Mouse (Mus musculus) gastrocnemius, postnatal 25 days (tissue): ENCODE measurements around the gene Aldh3b2. TPM values are rescaled to one million over a fixed set of nuclear protein-coding genes. Genes with fewer than 3 reads are reported as not detected.
"Not testable (repeated sequence)": the region's sequence is repeated elsewhere in the genome, so short reads cannot be mapped to it uniquely, and the experiment has no call there.

Experiments used
- DNase-seq: peaks from one replicate; pipeline ENCODE4 v3.0.0; 2022
- total RNA-seq, 2 experiments: library from RNA; stranded (reverse); gene quantifications; 1 replicate in 1 of 2; 2 replicates in 1 of 2; pipeline ENCODE4 v1.2.3; 2021

The Aldh3b2 gene
- total RNA-seq, 2 experiments from 2014 or later, result 1.0 TPM; not detected in 1

DNA sequence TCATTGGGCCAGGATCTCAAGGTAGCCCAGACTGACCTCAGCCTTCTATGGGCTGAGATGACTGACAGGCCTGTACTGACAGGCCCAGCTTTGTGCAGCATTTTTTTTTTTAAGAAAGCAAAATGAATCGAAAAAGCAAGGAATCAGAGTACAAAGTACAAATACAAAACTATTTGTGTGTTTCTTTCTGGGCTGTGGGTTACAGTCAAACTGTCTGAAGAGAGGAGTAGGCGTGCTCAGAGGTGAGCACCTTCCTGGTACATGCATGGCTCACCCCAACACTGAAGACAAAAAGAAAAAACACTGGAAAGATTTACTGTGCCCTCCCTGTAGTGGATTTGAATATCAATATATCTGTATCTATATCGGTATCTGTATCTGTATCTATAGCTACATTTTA lies 24.3 kb upstream of the Aldh3b2 start:
- DNase-seq, result no peak

DNA sequence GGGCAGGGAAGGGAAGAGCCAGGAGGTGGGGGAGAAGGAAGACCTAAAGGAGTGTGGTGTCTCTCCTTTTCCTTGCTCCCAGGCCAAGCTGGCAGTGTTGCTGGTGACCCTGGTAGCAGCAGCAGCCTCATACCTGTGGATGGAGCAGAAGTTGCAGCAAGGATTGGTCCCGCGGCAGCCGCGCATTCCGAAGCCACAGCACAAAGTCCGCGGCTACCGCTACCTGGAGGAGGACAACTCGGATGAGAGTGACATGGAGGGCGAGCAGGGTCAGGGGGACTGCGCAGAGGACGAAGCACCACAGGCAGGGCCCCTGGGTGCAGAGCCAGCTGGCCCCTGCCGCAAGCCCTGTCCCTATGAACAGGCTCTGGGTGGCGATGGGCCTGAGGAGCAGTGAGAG lies 23.6 kb upstream of the Aldh3b2 start:
- no peak for DNase-seq

DNA sequence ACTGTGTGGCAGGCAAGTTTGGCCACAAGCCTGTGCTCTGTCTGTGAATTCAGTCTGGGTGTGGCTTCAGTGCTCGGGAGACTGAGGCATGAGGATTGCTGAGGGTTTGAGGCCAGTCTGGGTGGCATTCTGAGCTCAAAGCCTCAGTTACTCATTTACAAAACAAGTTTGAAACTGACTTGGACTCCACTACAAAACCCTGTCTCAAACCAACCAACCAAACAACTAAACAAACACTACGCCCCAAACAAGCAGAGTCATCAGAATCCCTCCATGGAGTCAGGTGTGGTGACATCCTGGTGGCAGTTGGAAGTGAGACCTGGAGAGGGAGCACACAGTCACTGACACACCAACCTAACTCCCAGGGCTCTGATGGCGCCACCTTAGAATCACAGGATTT lies 21.8 kb upstream of the Aldh3b2 start:
- DNase-seq, result no peak

DNA sequence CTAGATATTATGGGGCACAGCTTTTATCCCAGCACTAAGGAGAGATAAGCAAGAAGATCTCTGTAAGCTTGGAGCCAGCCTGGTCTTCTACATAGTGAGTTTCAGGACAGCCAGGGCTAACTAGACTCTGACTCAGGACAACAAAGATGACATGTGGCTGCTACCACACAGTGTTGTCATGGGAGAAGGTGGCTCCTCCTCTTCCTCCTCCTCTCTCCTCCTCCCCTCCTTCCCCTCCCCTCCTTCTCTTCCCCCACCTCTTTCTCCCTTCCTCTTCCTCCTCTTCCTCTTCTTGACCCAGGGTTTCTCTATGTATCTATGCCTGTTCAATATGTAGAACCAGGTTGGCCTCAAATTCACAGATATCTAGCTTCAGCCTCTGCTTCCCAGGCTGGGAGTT lies 20.7 kb upstream of the Aldh3b2 start:
- no peak for DNase-seq

DNA sequence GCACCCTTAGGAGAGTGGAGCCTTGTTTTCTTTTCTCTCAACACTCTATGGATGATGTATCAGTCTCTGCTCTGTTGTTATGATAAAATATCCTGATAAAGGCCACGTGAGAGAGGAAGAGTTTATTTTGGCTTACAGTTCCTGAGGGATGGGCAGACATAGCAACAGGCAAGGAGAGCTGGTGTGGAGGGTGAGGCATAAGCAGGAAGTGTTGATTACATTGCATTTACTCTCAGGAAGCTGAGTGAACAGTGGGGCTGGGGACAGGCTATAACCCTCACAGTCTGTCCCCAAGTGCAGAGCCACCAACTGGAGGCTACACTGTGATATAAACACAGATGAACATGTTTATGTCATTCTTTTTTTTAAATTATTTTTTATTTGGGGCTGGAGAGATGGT lies 20.0 kb upstream of the Aldh3b2 start:
- DNase-seq, result no peak

DNA sequence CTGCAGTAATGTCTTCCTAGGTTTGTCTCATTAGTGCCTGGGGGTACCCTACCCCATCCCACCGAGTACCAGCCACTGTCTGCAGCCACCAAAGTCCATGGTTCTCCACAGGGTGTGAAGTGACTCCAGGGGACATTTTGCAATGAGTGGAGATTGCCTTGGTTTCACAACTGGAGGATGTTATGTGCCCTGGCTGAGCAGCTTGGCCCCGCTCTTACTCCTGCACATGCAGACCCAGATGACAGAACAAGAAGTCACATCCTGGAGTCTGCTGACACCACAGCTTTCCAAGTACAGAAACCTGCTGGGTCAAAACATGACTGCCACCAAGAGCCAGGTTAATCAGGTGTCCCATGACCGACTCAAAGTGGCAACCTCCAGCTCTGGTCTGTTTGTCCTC lies 17.1 kb upstream of the Aldh3b2 start:
- no peak for DNase-seq

DNA sequence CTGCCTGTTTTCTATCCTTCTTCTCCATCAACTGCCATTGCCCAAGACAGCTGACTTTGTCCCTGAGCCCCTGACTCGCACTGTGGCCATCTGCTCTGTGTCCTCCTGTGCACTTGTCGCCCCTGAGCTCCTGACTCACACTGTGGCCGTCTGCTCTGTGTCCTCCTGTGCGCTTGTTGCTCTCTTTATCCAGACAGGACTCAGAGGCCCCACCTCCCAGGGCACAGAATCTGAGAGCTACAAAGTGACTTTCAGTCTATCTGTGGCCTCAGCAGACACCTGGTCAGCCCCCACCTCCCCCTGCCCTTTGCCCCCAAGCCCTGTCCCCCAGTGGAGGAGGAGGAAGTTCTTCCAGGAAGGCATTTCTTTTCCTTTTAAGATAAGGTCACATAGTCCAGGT lies 16.3 kb upstream of the Aldh3b2 start:
- no peak for DNase-seq

DNA sequence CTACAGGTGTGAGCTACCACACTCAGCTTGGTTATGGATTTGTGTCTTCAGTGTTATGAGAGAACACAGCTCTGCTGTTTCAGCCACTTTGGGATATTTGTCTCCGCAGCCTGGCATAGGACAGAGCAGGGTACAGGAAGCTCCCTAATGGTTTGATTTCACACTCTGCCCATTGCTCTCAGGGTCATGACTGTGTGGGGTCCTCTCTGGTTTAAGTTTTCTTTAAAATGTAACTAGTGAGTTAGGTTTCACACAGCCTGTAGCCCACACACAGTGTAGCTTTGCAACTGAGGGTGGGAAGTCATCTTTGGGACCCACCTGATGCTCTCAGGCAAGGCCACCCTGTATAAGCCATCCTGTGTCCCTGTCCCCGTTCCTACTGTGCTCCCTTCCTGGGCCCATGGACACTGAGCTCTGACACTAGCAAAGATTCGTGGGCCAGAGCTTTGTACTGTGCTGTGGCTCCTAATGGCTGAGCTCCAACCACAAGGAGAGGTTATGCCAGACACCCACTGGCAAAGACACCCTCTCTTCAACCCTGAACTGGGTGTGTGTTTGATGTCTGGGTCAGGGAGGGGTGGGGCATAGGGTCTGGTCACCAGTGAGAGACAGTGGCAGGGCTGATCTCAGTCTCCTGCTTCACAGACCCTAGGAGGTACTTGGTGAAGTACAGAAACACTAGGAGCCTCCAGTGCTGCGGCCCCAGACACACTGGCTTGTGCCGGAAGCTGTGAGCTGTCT lies 14.7 kb upstream of the Aldh3b2 start:
- not testable (repeated sequence) for DNase-seq

DNA sequence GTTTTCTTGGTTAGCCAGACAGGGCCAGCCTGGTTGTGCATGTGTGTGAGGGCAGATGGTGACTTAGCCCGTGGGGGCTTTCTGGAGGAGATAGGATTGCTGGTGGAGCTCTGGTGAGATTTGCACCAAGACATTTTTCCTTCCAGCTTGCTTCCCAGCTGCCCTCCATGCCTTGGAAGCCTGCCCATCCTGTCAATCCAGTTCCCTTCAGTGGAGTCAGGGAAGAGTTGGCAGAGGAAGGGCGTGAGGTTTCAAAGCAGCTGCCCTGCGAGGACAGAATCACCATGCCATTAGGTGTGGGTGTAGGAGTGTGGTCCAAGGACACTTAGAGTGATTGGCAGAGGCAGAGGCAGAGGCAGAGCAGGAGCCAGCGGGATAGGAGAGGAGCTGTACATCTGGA lies 13.7 kb upstream of the Aldh3b2 start, which contains the start of gene Aldh3b3:
Aldh3b3 (plus strand) TSS at position 176 of the 400 bp plus-strand sequence.
- no peak for DNase-seq

DNA sequence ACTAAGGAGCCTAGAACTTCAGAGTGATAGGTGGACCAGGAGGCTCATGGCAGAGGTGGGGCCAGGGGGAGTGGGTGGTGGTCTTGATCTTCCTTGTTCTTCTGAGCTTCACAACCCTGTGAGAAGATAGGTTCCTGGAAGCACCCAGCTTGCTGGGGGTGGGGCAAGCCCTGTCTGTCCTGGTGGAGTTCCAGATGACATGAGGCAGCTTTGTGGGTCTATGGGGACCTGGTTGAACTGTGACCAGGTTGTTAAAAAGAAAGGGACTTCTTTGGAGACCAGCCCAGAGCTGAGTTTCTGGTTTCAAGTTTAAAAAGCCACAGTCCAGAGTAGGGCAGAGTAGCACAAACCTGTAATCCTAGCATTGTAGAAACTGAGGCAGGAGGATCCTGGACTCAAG lies 13.1 kb upstream of the Aldh3b2 start:
- no peak for DNase-seq

DNA sequence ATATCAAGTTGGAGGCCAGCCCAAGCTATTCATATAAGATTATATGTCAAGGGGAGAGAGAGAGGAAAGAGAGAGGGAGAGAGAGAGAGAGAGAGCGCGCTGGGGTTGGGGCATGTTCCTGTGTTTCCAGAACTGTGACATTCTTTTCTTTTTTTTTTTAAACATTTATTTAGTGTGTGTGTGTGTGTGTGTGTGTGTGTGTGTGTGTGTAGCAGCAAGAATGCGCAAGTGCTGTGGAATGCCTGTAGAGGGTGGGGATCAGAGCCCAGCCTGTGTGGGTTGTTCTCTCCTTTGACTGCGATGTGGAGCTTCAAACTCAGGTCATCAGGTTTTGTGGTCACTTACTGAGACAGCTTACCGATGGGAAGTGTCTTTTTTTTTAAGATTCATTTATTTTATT lies 11.9 kb upstream of the Aldh3b2 start:
- DNase-seq, result no peak

DNA sequence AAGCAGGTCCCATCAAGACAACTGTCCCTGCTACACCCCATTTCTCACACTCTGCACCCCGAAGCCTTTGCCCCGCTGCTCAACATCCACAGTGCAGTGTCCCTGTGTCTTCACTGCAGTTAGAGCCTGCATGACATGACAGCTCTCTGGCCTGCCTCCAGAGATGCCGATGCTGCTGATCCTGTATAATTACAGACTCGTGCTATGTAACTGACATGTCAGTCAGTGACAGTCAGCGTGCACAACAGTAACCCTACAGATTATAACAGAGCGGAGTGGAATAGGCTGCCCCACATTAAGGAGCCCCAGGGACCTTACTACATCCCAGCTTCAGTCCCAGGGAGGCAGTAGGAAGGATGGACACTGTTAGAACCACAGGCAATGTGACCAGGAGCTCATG lies 10.3 kb upstream of the Aldh3b2 start:
- DNase-seq, result not testable (repeated sequence)

DNA sequence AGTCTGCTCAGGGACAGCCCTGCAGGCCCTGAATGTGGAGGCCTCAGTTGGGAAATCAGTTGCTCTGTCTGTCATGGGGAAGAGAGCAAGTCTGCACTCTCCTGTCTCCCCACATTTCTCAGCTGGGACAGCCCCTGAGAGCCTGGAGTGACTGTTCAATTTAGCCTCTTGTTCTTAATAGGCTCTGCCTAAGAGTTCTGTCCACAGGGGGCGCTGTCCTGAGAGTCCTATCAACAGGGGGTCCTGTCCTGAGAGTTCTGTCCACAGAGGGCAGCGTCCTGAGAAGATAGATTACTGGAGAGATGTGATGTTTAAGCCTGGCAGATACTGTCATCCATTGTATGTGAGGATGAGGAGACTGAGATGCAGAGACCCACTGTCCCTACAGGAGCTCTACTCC lies 9.7 kb upstream of the Aldh3b2 start:
- DNase-seq, result no peak

DNA sequence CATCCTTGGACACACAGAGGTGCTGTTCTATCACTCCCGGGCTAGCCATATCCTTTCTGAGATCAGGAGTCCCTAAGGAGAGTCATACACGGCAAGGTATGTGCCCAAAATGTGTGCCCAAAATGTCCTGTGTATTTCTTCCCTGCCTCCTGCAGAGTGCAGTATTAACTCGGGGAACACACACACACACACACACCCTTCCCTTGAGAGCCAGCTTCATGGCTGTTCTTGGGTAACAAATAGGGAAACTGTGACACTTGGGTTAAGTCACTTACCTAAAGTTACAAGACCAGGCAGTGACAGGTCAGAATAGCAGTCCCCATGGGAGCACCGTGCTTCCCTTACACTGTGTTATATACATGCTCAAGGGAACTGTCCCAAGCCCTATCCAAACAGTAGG lies 8.1 kb upstream of the Aldh3b2 start:
- DNase-seq, result no peak

DNA sequence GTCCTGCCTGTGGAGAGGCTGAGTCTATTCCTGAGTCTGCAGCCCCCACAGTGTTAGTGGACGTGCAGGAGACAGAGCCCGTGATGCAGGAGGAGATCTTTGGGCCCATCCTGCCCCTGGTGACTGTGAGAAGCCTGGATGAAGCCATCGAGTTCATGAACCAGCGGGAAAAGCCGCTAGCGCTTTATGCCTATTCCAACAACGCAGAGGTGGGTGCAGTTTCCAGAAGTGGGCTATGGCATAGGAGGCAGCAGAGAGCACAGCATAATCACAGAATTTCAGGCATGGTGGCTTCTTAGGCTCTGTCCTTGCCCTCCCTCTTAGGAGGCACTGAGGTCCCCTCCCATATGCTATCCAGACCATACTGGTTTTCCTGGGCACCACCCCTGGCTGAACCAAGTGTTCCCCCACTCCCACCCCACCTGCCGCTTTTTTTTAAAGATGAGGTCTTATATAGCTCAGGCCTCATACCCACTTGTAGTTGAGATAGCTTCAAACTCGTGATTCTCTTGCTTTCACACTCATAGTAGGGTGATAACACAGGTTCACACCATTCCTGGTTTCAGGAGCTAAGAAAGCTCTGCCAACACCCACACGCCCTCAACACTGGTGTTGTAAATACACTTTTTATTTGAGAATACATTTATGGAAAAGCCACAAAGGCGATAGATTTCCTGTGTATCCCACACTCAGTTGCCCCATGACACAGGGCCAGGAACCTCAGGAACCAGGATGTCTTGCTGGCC lies 5.6 kb upstream of the Aldh3b2 start:
- DNase-seq, result no peak

DNA sequence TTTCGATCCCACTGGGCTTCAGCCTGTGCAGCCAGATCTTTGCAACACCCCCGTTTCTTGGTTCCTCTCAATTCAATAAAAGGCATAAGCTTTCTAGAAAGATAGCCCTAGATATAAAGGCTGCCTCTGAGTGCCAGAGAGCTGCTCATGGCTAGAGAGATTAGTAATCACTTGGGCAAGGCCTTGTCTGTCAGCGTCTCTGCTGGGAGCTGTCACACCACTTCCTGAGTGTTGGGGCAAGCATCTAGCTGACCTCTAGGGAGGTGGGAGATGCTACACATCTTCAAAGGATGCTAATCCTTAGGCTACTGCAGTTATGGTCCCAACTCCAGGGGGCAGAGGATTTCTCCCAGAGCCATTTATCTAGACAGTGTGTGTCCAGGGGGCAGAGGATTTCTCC lies 4.9 kb upstream of the Aldh3b2 start:
- no peak for DNase-seq

DNA sequence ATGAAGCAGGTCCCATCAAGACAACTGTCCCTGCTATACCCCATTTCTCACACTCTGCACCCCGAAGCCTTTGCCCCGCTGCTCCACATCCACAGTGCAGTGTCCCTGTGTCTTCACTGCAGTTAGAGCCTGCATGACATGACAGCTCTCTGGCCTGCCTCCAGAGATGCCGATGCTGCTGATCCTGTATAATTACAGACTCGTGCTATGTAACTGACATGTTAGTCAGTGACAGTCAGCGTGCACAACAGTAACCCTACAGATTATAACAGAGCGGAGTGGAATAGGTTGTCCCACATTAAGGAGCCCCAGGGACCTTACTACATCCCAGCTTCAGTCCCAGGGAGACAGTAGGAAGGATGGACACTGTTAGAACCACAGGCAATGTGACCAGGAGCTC lies 2.5 kb downstream of the Aldh3b2 start:
- not testable (repeated sequence) for DNase-seq

DNA sequence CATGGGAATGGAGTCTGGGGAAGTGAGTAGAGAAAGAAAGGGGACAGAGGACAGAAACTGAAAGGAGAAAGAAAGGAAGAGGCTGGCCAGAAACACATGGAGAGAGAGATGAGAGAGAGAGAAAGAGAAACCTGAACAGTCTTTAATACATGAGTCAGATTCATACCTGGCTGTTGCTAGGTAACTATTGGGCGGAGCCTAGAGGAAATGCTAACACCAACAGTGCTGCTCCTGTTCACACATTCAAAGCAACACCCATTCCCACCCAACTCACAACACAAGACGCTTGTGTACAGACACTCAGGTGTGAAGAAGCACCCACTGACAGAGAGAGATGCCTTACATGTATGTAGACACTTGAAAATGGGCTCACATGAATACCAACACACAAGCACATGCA lies 3.7 kb downstream of the Aldh3b2 start:
- no peak for DNase-seq

DNA sequence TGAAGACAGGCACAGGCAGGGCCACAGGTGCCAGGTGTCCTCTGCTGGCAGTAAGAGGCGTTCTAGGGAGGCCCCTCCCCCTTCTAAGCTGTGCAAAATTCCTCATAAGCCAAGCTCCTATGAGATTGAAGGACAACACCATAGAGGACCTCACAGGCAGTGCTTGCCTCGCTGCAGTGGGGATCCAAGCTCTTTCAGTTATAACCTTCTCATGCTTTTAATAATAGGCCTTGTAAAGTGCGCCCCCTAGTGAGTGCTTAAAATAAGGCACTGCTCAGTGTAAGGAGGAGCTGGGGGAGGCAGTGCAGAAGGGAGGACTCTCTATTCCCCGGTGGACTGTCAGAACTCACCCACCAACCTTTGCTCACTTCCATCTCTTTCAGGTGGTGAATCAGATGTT lies 8.2 kb downstream of the Aldh3b2 start:
- DNase-seq, result no peak

DNA sequence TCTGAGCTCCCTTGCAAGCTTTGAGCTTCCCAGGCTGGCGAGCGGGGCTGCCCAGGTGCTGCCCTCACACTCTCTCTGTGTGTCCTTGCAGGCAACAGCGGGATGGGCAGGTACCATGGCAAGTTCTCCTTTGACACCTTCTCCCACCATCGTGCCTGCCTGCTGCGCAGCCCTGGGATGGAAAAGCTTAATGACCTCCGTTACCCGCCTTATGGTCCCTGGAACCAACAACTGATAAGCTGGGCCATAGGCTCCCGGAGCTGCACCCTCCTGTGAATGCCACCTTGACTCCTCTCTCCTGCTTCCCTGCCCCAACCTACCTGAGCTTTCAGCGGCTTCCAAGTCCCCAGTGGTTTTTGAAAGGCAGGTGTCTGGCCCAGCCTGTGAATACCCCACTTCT lies 8.8 kb downstream of the Aldh3b2 start:
- DNase-seq, result no peak

DNA sequence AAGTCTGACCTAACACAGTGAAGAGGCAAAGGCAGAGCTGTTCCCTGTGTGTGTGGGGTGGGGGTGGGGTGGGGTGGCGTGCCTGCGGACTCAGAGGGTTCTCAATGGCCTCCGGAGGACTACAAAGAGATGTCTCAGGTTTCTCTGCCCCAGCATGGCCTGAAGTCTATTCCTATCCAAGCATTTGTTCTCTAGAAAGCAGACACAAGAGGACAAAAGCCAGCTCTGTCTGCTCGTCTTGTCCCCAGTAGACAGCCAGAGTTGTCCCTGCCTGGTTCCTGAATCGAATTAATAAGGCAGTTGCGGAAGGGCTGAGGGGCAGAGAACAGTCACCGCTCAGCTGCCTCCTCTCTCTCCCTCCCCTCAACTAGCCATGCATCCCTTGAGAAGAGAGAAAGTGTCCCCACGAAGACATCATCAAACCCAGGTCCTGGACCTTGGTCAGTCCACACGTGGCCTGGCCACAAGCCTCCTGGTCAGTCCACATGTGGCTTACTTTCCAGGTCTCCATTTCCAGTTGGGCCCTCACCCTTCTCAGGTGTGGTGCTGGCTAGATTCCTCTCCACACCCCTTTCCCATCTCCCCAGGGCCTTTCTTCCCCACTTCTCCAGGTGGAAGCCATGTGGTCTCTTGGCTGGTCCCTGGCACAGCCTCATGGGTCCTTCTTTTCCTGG lies 11.5 kb downstream of the Aldh3b2 start:
- no peak for DNase-seq

DNA sequence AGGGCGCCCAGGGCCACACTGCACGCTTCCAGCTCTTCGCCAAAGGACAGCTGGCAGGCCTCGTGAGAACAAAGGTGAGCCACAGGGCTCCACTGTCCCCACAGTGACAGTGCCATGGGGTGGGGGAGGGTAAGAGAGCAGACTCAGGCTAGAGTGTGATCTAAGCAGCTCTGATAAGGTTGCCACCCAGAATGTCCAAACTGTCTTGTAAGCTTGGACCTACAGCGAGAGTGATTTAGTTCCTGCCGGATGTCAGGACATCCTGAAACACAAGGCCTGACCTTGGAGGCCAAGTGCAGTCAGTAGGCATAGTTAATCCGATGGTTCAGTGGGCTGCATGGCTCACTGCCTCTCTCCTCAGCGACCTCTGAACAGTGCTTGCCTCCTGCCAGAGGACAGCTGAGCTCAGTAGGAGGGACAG lies 13.1 kb downstream of the Aldh3b2 start:
- DNase-seq, result no peak

DNA sequence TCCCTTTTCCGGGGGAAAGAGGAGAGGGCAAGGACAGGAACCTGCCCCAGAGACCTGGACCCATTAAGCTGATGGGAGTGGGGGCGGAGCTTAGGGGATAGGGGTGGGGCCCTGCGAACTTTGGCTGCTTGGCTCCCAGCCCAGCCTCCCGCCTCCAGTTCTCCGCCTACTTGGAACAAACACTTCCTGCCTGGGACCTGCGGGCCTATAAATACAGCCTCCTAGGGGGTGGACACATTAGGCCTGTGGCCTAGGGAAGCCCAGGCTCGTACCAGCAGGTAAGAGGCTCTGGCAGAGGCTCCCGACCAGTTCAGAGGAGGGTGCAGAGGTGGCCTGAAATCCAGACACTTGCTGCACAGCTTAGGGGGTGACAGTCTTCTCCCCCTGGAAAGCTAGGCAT lies 14.2 kb downstream of the Aldh3b2 start, which contains the start of gene Acy3:
Acy3 (plus strand) TSS at position 237 of the 400 bp plus-strand sequence.
- DNase-seq, result peak; percentile 84
